Mouse (Mus musculus): ENCODE results near the gene Pccb. TPM values are rescaled to one million over a fixed set of nuclear protein-coding genes. Genes with fewer than 3 reads are reported as not detected.
A peak's percentile ranks its signal among the peaks of the same experiment; 100 is the strongest.

Gene Pccb
- total RNA-seq, 4 experiments from 2014 or later = 105 to 121 (median 110) TPM

- DNase-seq (ENCODE audit: low spot score) = no peak
These were observed 11.1 kb upstream of the Pccb start for GRCm38 (mm10) chr9:101045710-101046338.

- no peak for DNase-seq (ENCODE audit: low spot score)
These were observed 7.6 kb upstream of the Pccb start for GRCm38 (mm10) chr9:101042249-101042648.

- DNase-seq (ENCODE audit: low spot score) = no peak
These were observed 6.8 kb upstream of the Pccb start for GRCm38 (mm10) chr9:101041508-101041907.

- DNase-seq (ENCODE audit: low spot score) = no peak
These were observed 3.9 kb upstream of the Pccb start for GRCm38 (mm10) chr9:101038634-101039033.

GRCm38 (mm10) chr9:101037396-101037795, 2.7 kb upstream of the Pccb start:
- DNase-seq (ENCODE audit: low spot score) = peak; percentile 34

- no peak for DNase-seq (ENCODE audit: low spot score)
These were observed 2.2 kb upstream of the Pccb start for GRCm38 (mm10) chr9:101036876-101037275.

- DNase-seq (ENCODE audit: low spot score) = no peak
These were observed 1.3 kb upstream of the Pccb start for GRCm38 (mm10) chr9:101035836-101036596.

- DNase-seq (ENCODE audit: low spot score) = no peak
These were observed 794 bp downstream of the Pccb start for GRCm38 (mm10) chr9:101033761-101034447.

GRCm38 (mm10) chr9:101018768-101019167, 15.9 kb downstream of the Pccb start:
- no peak for DNase-seq (ENCODE audit: low spot score)

GRCm38 (mm10) chr9:101017734-101018516, 16.8 kb downstream of the Pccb start:
- no peak for DNase-seq (ENCODE audit: low spot score)

- DNase-seq (ENCODE audit: low spot score) = no peak
These were observed 19.4 kb downstream of the Pccb start for GRCm38 (mm10) chr9:101015324-101015723.

- no peak for DNase-seq (ENCODE audit: low spot score)
These were observed 22.3 kb downstream of the Pccb start for GRCm38 (mm10) chr9:101012433-101012832.

- DNase-seq (ENCODE audit: low spot score) = no peak
These were observed 28.8 kb downstream of the Pccb start for GRCm38 (mm10) chr9:101005866-101006265.

GRCm38 (mm10) chr9:101003302-101003701, 31.4 kb downstream of the Pccb start:
- DNase-seq (ENCODE audit: low spot score) = no peak

GRCm38 (mm10) chr9:101002841-101003240, 31.9 kb downstream of the Pccb start:
- no peak for DNase-seq (ENCODE audit: low spot score)

- no peak for DNase-seq (ENCODE audit: low spot score)
These were observed 32.6 kb downstream of the Pccb start for GRCm38 (mm10) chr9:101002053-101002452.

GRCm38 (mm10) chr9:100997138-100997537, 37.6 kb downstream of the Pccb start:
- no peak for DNase-seq (ENCODE audit: low spot score)

GRCm38 (mm10) chr9:100993937-100994336, 40.8 kb downstream of the Pccb start:
- DNase-seq (ENCODE audit: low spot score) = no peak

GRCm38 (mm10) chr9:100992191-100992590, 42.5 kb downstream of the Pccb start:
- DNase-seq (ENCODE audit: low spot score) = no peak

- no peak for DNase-seq (ENCODE audit: low spot score)
These were observed 43.4 kb downstream of the Pccb start for GRCm38 (mm10) chr9:100991321-100991720.

- no peak for DNase-seq (ENCODE audit: low spot score)
These were observed 44.1 kb downstream of the Pccb start for GRCm38 (mm10) chr9:100990609-100991008.

GRCm38 (mm10) chr9:100987850-100988249, 46.8 kb downstream of the Pccb start:
- DNase-seq (ENCODE audit: low spot score) = no peak
